Mouse (Mus musculus) spleen, postnatal 14 days (tissue): ENCODE measurements around the gene Cdhr2.

ENCODE experiments used
- DNase-seq, 2 experiments: peaks; one replicate each; pipeline ENCODE4 v3.0.0; 2021 to 2022; ENCODE audit warnings: low spot score in 2 of 2

Gene Cdhr2

GRCm38 (mm10) chr13:54693558-54694347 lies 7.5 kb upstream of the Cdhr2 start, which contains the start of gene Rnf44:
Gene Rnf44, minus strand, starts transcription at chr13:54693907.
- DNase-seq: peak; percentile 96 to 97

GRCm38 (mm10) chr13:54694348-54695060 lies 6.8 kb upstream of the Cdhr2 start:
- peak; percentile 77 to 83 for DNase-seq

- no peak for DNase-seq
Measured at GRCm38 (mm10) chr13:54695479-54696230, 5.6 kb upstream of the Cdhr2 start.

GRCm38 (mm10) chr13:54702507-54702906 lies 1.2 kb downstream of the Cdhr2 start:
- DNase-seq: no peak

GRCm38 (mm10) chr13:54704890-54705289 lies 3.6 kb downstream of the Cdhr2 start:
- DNase-seq: no peak

GRCm38 (mm10) chr13:54710866-54711265 lies 9.6 kb downstream of the Cdhr2 start:
- no peak for DNase-seq

GRCm38 (mm10) chr13:54714393-54714792 lies 13.1 kb downstream of the Cdhr2 start:
- no peak for DNase-seq

- DNase-seq: no peak
Measured at GRCm38 (mm10) chr13:54714996-54715395, 13.7 kb downstream of the Cdhr2 start.

- DNase-seq: peak in 1 of 2 experiments; percentile 32
Measured at GRCm38 (mm10) chr13:54716916-54717315, 15.7 kb downstream of the Cdhr2 start.

GRCm38 (mm10) chr13:54723143-54723542 lies 21.9 kb downstream of the Cdhr2 start:
- DNase-seq: no peak

GRCm38 (mm10) chr13:54726131-54726530 lies 24.9 kb downstream of the Cdhr2 start:
- DNase-seq: no peak

- DNase-seq: no peak
Measured at GRCm38 (mm10) chr13:54736931-54737330, 35.7 kb downstream of the Cdhr2 start.

- DNase-seq: no peak
Measured at GRCm38 (mm10) chr13:54737488-54738212, 36.4 kb downstream of the Cdhr2 start.

GRCm38 (mm10) chr13:54738213-54738601 lies 36.9 kb downstream of the Cdhr2 start:
- DNase-seq: no peak

GRCm38 (mm10) chr13:54746110-54746509 lies 44.8 kb downstream of the Cdhr2 start:
- DNase-seq: no peak

- DNase-seq: no peak
Measured at GRCm38 (mm10) chr13:54746896-54747295, 45.6 kb downstream of the Cdhr2 start.

- no peak for DNase-seq
Measured at GRCm38 (mm10) chr13:54748190-54748589, 46.9 kb downstream of the Cdhr2 start.

- DNase-seq: no peak
Measured at GRCm38 (mm10) chr13:54748721-54749060, 47.4 kb downstream of the Cdhr2 start.

- no peak for DNase-seq
Measured at GRCm38 (mm10) chr13:54749061-54749863, 48.0 kb downstream of the Cdhr2 start.

GRCm38 (mm10) chr13:54749864-54750411 lies 48.7 kb downstream of the Cdhr2 start, which contains the start of gene Gprin1:
Gene Gprin1, minus strand, starts transcription at chr13:54749874.
- no peak for DNase-seq
